9 mouse cellular contexts compared by ENCODE assay signal in the genomic region with DNA sequence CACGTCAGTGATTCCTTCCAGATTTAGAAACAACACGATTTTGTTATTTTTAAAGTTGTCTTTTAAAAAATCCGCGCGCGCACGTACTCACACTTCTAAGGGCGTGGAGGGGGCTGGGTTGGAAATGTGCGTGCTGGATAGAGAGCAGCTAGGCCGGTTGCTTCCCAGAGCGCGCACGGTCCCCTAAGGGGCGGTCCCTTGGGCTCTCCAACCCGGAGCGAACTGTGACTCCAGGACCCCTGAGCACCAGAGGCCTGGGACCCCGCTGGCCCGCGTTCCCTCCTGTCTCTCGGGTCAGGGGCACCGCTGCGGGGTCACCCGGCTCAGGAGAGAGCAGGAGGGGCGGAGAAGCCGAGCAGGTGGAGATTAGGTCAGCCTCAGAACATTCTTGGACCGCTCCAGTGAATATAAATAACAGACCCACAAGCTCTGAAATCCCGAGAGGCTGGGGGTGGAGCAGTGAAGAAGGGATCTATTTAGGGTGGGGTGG. TPM values are rescaled to one million over a fixed set of nuclear protein-coding genes. Genes with fewer than 3 reads are reported as not detected.
DNase-seq lines count a peak whose midpoint lies in the region; ATAC-seq and TF ChIP-seq lines count a peak whose summit lies in the region.
"Had no signal": no experiment of that assay in that cellular context is flagged by ENCODE, and none has a peak within 500 bp of the region (broad histone marks: within the 10 kb centered on the region; RNA-seq: fewer than 3 reads in every experiment).

A gene (plus strand): TSS at position 294 of the 490 bp plus-strand sequence.

- peak within 1 kb of the TSS; percentile 69 for H3K4me3 ChIP-seq in embryonic fibroblast, embryonic 13.5 days (ENCODE audit: insufficient read depth, low read length)
- H3K4me3 ChIP-seq in heart, postnatal 0 days (ENCODE audit: low read depth, low read length): peak within 1 kb of the TSS; percentile 66
- H3K4me3 ChIP-seq in midbrain, embryonic 14.5 days (replicated peaks; ENCODE audit: low read depth, low read length): peak within 1 kb of the TSS; percentile 50

- peak within 1 kb of the TSS; percentile 56 for H3K9ac ChIP-seq in heart, postnatal 0 days (replicated peaks; ENCODE audit: low read depth, low read length)
- H3K9ac ChIP-seq in midbrain, embryonic 14.5 days (replicated peaks; ENCODE audit: low read length): peak within 1 kb of the TSS; percentile 56

- TF ChIP-seq CTCF in embryonic fibroblast, embryonic 13.5 days (IDR thresholded peaks at IDR 0.05; ENCODE audit: borderline replicate concordance, insufficient read depth, low read length): no peak
- no peak for TF ChIP-seq CTCF in heart, postnatal 0 days (IDR thresholded peaks at IDR 0.05; ENCODE audit: low read depth)

- H3K4me2 ChIP-seq in heart, postnatal 0 days (ENCODE audit: low read depth, low read length): peak within 1 kb of the TSS; percentile 75
- peak within 1 kb of the TSS; percentile 99 for H3K4me2 ChIP-seq in midbrain, embryonic 14.5 days (ENCODE audit: low read length)

- H3K4me1 ChIP-seq in embryonic fibroblast, embryonic 13.5 days (ENCODE audit: control insufficient read depth, insufficient read depth, low read length): no peaks in the 10 kb centered on the region; the same call in 1 of the 2 replicates
- H3K4me1 ChIP-seq in heart, postnatal 0 days (ENCODE audit: control insufficient read depth, insufficient read depth): peaks cover 16% of the 10 kb centered on the region
- H3K4me1 ChIP-seq in midbrain, embryonic 14.5 days (ENCODE audit: control insufficient read depth, insufficient read depth, low read length): peaks cover 23% of the 10 kb centered on the region

- ATAC-seq in heart, postnatal 0 days (ENCODE audit: insufficient read depth, low read depth): peak; percentile 35
- ATAC-seq in midbrain, embryonic 14.5 days (ENCODE audit: low FRiP score, low TSS enrichment): peak; percentile 11; the same call in 1 of the 2 replicates

- 0 out of 2 replicates have a peak, but pooled peaks cover 5% of the 10 kb centered on the region for H3K27me3 ChIP-seq in heart, postnatal 0 days (ENCODE audit: control insufficient read depth, insufficient read depth, low read length)
- peaks cover 10% of the 10 kb centered on the region; the same call in 1 of the 2 replicates for H3K27me3 ChIP-seq in midbrain, embryonic 14.5 days (ENCODE audit: control insufficient read depth, insufficient read depth, low read length)

- no peaks in the 10 kb centered on the region for H3K9me3 ChIP-seq in heart, postnatal 0 days (replicated peaks; ENCODE audit: control insufficient read depth, low read length)
- H3K9me3 ChIP-seq in midbrain, embryonic 14.5 days (ENCODE audit: control insufficient read depth, low read length): no peaks in the 10 kb centered on the region

- no peak for TF ChIP-seq EP300 in heart, postnatal 0 days (IDR thresholded peaks at IDR 0.05; ENCODE audit: low read depth)

- H3K27ac ChIP-seq in embryonic fibroblast, embryonic 13.5 days (ENCODE audit: insufficient read depth, low read length): no peak within 1 kb of the TSS
- H3K27ac ChIP-seq in heart, postnatal 0 days (ENCODE audit: low read depth): peak within 1 kb of the TSS; percentile 75
- no peak within 1 kb of the TSS for H3K27ac ChIP-seq in midbrain, embryonic 14.5 days (replicated peaks; ENCODE audit: low read depth, low read length)

- 2% methylated on average over 27 of the region's 27 CpGs for WGBS in heart, postnatal 0 days
- 1% methylated on average over 27 of the region's 27 CpGs for WGBS in midbrain, embryonic 14.5 days

- no peaks in the 10 kb centered on the region for H3K36me3 ChIP-seq in heart, postnatal 0 days (replicated peaks; ENCODE audit: control insufficient read depth, insufficient read depth, low read length)
- H3K36me3 ChIP-seq in midbrain, embryonic 14.5 days (ENCODE audit: control insufficient read depth, insufficient read depth, low read length): no peaks in the 10 kb centered on the region

- TF ChIP-seq POLR2A in embryonic fibroblast, embryonic 13.5 days (IDR thresholded peaks at IDR 0.05; ENCODE audit: low read depth, low read length): no peak

- no peak for DNase-seq in layer of hippocampus, adult 18-20 months (ENCODE audit: low spot score in 2 of 2)
- DNase-seq in layer of hippocampus, adult 9-10 months (ENCODE audit: low spot score): no peak
- DNase-seq in adrenal gland, postnatal 36 days: peak in 1 of 2 experiments; percentile 44
- DNase-seq in heart, postnatal 0 days (ENCODE audit: low spot score): peak; percentile 37
- no peak for DNase-seq in layer of hippocampus, postnatal 25 days (ENCODE audit: extremely low spot score in 1 of 2, low spot score in 1 of 2)
- peak; percentile 55 for DNase-seq in midbrain, embryonic 14.5 days
- DNase-seq in urinary bladder, postnatal 10 days (ENCODE audit: low spot score): no peak

RNA-seq across cellular contexts. Expression of the gene that starts here (rescaled TPM):
- total RNA-seq in layer of hippocampus, adult 18-20 months (2021): 10 to 100 TPM; 26.8 to 31.6 TPM
- 100 to 1,000 TPM in 1 of 2 experiments, 10 to 100 TPM in 1; 52.8 to 124 TPM for total RNA-seq in adrenal gland, postnatal 36 days (2021)
- 22.0 and 25.5 TPM in 2 replicates for polyA plus RNA-seq in embryonic fibroblast, embryonic 13.5 days (2011; ENCODE audit: insufficient read length, low read depth, missing spikeins)
- 104 and 128 TPM in 2 replicates for total RNA-seq in heart, postnatal 0 days (2014; rRNA removed; ENCODE audit: low replicate concordance)
- 58.7 and 59.9 TPM in 2 replicates for polyA plus RNA-seq in heart, postnatal 0 days (2015; fragmentation: Nextera tagmentation; extraction: Ambion mirVana)
- total RNA-seq in layer of hippocampus, postnatal 25 days (2021): 10 to 100 TPM; 25.9 to 30.6 TPM
- 8.2 and 11.4 TPM in 2 replicates for polyA plus RNA-seq in midbrain, embryonic 14.5 days (2014; fragmentation: Nextera tagmentation; extraction: Ambion mirVana)
- total RNA-seq: neutrophil, adult 5-6 weeks had no signal

Comparison
In these comparisons a context has a peak if more than half of its experiments do, and no peak if none do; other contexts are left out.
1. DNase-seq: peak in heart, postnatal 0 days (single experiment) and midbrain, embryonic 14.5 days (single experiment); none in layer of hippocampus, adult 18-20 months (0 of 2), layer of hippocampus, adult 9-10 months (single experiment), layer of hippocampus, postnatal 25 days (0 of 2) and urinary bladder, postnatal 10 days (single experiment).
2. Peak in every context shown above with its lines, with median percentiles within 50 percentile points of each other: H3K4me3 ChIP-seq.